Mouse (Mus musculus): ENCODE results near the gene Usp8. TPM values are rescaled to one million over a fixed set of nuclear protein-coding genes. Genes with fewer than 3 reads are reported as not detected.
A peak's percentile ranks its signal among the peaks of the same experiment; 100 is the strongest.

Usp8 gene
- polyA plus RNA-seq, 1 experiment: 28.8 TPM

GRCm38 (mm10) chr2:126682333-126682732, 24.8 kb upstream of the Usp8 start:
- TF ChIP-seq CTCF (IDR thresholded peaks at IDR 0.05; ENCODE audit: borderline replicate concordance, extremely low read depth, insufficient read depth, insufficient read length): no peak
- TF ChIP-seq POLR2A (IDR thresholded peaks at IDR 0.05; ENCODE audit: borderline replicate concordance, extremely low read depth, insufficient read depth, insufficient read length, poor library complexity, severe bottlenecking): no peak
- no peak for DNase-seq (ENCODE audit: low read depth)

DNA sequence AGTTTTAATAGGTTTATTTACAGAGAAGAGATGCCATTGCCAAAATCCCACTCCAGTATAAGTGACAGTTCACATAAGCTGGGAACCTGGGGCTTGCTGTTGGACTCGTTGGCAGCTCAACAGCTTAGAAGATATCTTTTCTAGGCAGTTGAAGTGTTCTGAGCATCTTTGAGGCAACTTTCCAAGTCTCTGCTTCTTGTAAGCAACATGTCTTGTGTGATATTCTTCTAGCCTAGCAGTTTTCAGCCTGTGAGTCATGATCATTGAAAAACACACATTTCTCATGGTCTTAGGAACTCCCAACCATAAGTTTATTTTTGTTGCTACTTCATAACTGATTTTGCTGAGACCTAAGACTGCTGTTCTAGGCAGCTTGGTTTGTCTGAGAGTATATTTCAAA, 24.2 kb upstream of the Usp8 start:
- no peak for DNase-seq (ENCODE audit: low read depth)

GRCm38 (mm10) chr2:126691290-126691689, 15.8 kb upstream of the Usp8 start:
- TF ChIP-seq CTCF (IDR thresholded peaks at IDR 0.05; ENCODE audit: borderline replicate concordance, extremely low read depth, insufficient read depth, insufficient read length): no peak
- no peak for TF ChIP-seq POLR2A (IDR thresholded peaks at IDR 0.05; ENCODE audit: borderline replicate concordance, extremely low read depth, insufficient read depth, insufficient read length, poor library complexity, severe bottlenecking)
- DNase-seq (ENCODE audit: low read depth): no peak

More for the DNA sequence above, 24.2 kb upstream of the Usp8 start:
- TF ChIP-seq POLR2A (IDR thresholded peaks at IDR 0.05; ENCODE audit: borderline replicate concordance, extremely low read depth, insufficient read depth, insufficient read length, poor library complexity, severe bottlenecking) (no peak), CTCF (IDR thresholded peaks at IDR 0.05; ENCODE audit: borderline replicate concordance, extremely low read depth, insufficient read depth, insufficient read length) (no peak)

DNA sequence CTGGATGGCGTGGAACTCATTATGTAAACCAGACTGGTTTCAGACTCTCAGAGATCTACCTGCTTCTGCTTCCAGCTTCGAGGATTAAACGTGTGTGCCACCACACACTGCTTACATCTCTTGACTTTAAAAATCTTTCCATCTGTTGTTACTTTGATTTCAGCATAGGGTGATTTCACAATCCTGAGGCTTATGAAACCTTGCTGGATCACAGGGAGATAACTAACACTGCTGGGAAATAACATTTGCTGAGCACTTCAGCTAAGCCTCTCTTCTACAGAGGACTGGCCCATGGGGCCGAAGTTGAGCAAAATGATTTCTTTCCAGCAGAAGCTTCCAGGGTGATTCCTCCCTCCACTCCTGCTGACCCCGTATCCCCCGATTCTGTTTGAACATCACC, 11.8 kb upstream of the Usp8 start:
- TF ChIP-seq CTCF (IDR thresholded peaks at IDR 0.05; ENCODE audit: borderline replicate concordance, extremely low read depth, insufficient read depth, insufficient read length) (no peak), POLR2A (IDR thresholded peaks at IDR 0.05; ENCODE audit: borderline replicate concordance, extremely low read depth, insufficient read depth, insufficient read length, poor library complexity, severe bottlenecking) (no peak)
- DNase-seq (ENCODE audit: low read depth): no peak

DNA sequence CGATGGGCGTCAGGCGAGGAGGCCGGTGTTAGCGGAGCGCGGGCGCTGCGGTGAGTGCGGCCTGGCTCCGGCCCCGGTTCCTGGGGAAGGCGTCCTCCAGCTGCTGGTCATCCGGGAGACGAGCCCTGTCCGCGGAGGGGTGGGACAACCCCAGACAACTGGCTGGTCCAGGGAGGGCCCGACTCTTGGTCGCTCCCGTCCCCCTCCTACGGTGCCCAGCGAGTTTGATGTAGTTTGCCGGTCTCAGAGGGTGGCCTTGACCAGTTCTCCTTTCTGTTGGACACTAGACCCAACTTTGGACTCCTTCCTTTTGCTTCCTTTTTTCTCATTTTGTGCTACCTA, 281 bp downstream of the Usp8 start:
- DNase-seq (ENCODE audit: low read depth): no peak
- TF ChIP-seq CTCF (IDR thresholded peaks at IDR 0.05; ENCODE audit: borderline replicate concordance, extremely low read depth, insufficient read depth, insufficient read length) (no peak), POLR2A (IDR thresholded peaks at IDR 0.05; ENCODE audit: borderline replicate concordance, extremely low read depth, insufficient read depth, insufficient read length, poor library complexity, severe bottlenecking) (peak; percentile 87; the same call in 1 of the 2 replicates)

GRCm38 (mm10) chr2:126708361-126708760, 1.2 kb downstream of the Usp8 start:
- TF ChIP-seq POLR2A (IDR thresholded peaks at IDR 0.05; ENCODE audit: borderline replicate concordance, extremely low read depth, insufficient read depth, insufficient read length, poor library complexity, severe bottlenecking) (no peak), CTCF (IDR thresholded peaks at IDR 0.05; ENCODE audit: borderline replicate concordance, extremely low read depth, insufficient read depth, insufficient read length) (no peak)
- DNase-seq (ENCODE audit: low read depth): no peak

- no peak for DNase-seq (ENCODE audit: low read depth)
- no peak for TF ChIP-seq POLR2A (IDR thresholded peaks at IDR 0.05; ENCODE audit: borderline replicate concordance, extremely low read depth, insufficient read depth, insufficient read length, poor library complexity, severe bottlenecking)
- TF ChIP-seq CTCF (IDR thresholded peaks at IDR 0.05; ENCODE audit: borderline replicate concordance, extremely low read depth, insufficient read depth, insufficient read length): no peak
These were observed 5.4 kb downstream of the Usp8 start for GRCm38 (mm10) chr2:126712526-126712925.

GRCm38 (mm10) chr2:126712950-126713349, 5.8 kb downstream of the Usp8 start:
- TF ChIP-seq CTCF (IDR thresholded peaks at IDR 0.05; ENCODE audit: borderline replicate concordance, extremely low read depth, insufficient read depth, insufficient read length): no peak
- no peak for TF ChIP-seq POLR2A (IDR thresholded peaks at IDR 0.05; ENCODE audit: borderline replicate concordance, extremely low read depth, insufficient read depth, insufficient read length, poor library complexity, severe bottlenecking)

DNA sequence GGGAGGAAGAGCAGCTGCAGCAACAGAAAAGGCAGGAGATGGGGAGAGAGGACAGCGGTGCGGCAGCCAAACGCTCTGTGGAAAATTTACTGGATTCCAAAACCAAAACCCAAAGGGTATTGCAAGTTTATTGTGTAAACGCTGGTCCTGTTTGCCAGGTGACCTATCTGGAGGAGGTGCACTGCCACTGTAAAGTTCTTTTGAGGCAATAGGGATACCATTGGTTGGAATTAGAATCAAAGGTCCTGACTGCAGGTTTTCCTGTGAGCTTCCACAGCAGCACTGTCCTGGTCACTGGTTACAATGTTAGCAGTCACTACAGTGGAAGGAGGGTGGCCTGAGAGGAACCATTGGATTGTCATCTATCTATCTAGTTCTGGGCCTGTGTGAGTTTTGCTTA, 22.1 kb downstream of the Usp8 start:
- DNase-seq (ENCODE audit: low read depth): no peak
- TF ChIP-seq POLR2A (IDR thresholded peaks at IDR 0.05; ENCODE audit: borderline replicate concordance, extremely low read depth, insufficient read depth, insufficient read length, poor library complexity, severe bottlenecking) (no peak), CTCF (IDR thresholded peaks at IDR 0.05; ENCODE audit: borderline replicate concordance, extremely low read depth, insufficient read depth, insufficient read length) (no peak)

More at GRCm38 (mm10) chr2:126712950-126713349, 5.8 kb downstream of the Usp8 start:
- DNase-seq (ENCODE audit: low read depth): no peak

DNA sequence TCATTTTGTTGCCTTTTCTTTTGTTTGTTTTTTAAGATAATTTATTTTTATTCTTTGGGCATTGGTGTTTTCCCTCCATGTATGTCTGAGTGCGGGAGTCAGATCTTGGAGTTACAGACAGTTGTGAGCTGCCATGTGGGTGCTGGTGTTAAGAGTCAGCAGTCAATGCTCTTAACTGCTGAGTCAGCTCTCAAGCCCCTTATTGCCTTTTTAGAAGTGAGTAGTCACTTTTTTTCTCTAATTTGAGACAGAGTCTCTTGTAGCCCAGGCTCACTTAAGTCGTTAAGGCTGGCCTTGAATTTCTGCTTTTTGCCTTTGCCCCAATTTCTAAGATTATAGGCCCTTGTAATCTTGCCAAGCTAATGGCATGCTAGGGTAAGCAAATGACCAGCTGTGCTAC, 23.4 kb downstream of the Usp8 start:
- TF ChIP-seq CTCF (IDR thresholded peaks at IDR 0.05; ENCODE audit: borderline replicate concordance, extremely low read depth, insufficient read depth, insufficient read length) (no peak), POLR2A (IDR thresholded peaks at IDR 0.05; ENCODE audit: borderline replicate concordance, extremely low read depth, insufficient read depth, insufficient read length, poor library complexity, severe bottlenecking) (no peak)
- DNase-seq (ENCODE audit: low read depth): no peak

GRCm38 (mm10) chr2:126735339-126736073, 28.4 kb downstream of the Usp8 start:
- peak; percentile 80 for DNase-seq (ENCODE audit: low read depth)
- TF ChIP-seq CTCF (IDR thresholded peaks at IDR 0.05; ENCODE audit: borderline replicate concordance, extremely low read depth, insufficient read depth, insufficient read length) (no peak), POLR2A (IDR thresholded peaks at IDR 0.05; ENCODE audit: borderline replicate concordance, extremely low read depth, insufficient read depth, insufficient read length, poor library complexity, severe bottlenecking) (no peak)

- peak; percentile 5 for DNase-seq (ENCODE audit: low read depth)
- TF ChIP-seq CTCF (IDR thresholded peaks at IDR 0.05; ENCODE audit: borderline replicate concordance, extremely low read depth, insufficient read depth, insufficient read length): no peak
- TF ChIP-seq POLR2A (IDR thresholded peaks at IDR 0.05; ENCODE audit: borderline replicate concordance, extremely low read depth, insufficient read depth, insufficient read length, poor library complexity, severe bottlenecking): no peak
These were observed 33.2 kb downstream of the Usp8 start for GRCm38 (mm10) chr2:126740314-126740713.
